Mouse (Mus musculus) left cerebral cortex, adult 18-20 months (tissue): ENCODE results near the gene Vangl1. TPM values are rescaled to one million over a fixed set of nuclear protein-coding genes. Genes with fewer than 3 reads are reported as not detected.
"Not testable (repeated sequence)": the region's sequence is repeated elsewhere in the genome, so short reads cannot be mapped to it uniquely, and the experiment has no call there.

Experiments used
- DNase-seq, 2 experiments: peaks; one replicate each; pipeline ENCODE4 v3.0.0; 2021 to 2022; ENCODE audit warnings: low spot score in 2 of 2, mixed read lengths in 1 of 2
- total RNA-seq, 2 experiments: library from RNA; stranded (reverse); gene quantifications; 2 replicates each; pipeline ENCODE4 v1.2.3; 2021

Vangl1 gene
- total RNA-seq, 2 experiments from 2014 or later, result 4.3 to 5.1 TPM

DNA sequence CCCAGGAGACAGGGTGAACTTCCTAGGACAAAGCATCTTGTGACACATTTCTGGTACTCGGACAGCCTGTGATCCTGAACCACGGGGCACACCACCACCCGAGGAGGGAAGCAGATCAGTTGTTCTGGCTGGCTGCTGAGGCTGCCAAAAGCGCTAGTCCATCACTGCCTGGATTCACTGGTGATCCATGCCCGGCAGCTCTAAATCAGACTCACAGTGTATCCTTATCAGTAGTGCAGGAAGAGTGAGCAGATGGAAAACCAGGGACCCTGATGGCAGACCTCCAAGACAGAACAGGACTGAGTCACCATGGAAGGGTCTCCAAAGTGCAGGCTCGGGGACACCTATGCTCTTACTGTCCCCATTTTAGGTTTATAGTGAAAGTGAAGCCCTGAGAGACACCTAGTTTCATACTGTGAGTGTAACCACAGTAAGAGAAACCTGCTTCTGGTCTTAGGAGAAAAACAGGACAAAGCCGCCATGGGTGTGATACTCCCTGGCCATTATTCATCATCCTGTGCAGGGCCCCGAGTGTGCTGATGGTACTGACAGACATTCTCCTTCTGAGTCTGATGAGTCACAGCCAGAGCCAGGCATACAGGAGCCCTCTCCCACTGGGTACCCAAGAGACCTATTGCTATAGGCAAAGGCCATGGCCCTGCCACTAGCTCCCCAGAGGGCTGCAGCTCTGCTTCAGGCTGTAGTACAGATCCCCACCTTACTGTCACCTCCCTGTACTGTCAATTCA is 30.2 kb downstream of the Vangl1 start:
- no peak for DNase-seq

DNA sequence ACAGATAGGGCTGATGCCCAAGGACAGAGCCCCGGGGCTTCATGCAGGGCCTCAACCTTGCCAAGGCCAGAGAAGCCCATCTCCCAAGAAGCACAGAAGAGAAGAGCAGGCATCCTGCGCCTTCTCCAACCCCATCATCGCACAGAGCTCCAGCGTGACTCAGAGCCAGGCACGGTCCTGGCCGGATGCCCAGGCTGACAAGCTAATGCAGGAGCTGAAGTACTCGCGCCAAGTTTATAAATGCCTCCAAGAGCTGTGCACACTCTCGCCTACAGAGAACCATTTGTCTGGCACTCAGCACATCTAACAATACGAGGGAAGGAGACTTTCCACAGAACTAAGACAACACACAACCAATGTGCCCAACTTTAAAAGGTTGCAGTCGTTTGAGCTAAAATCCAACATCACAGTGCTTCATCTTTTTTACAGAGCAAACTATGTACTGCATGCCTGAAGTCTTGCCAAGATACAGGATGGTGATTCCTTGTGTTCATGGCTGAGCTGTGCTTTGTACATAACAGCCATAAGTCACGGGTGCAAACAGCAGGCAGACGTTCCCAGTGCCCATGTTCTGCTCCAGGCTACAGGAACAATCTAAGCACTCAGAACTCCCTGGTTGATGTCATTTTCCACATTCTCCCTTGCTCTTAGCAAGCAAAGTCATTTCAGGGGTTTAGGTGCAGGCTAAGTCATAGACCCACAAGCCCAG is 35.1 kb downstream of the Vangl1 start:
- DNase-seq, result peak; percentile 96

DNA sequence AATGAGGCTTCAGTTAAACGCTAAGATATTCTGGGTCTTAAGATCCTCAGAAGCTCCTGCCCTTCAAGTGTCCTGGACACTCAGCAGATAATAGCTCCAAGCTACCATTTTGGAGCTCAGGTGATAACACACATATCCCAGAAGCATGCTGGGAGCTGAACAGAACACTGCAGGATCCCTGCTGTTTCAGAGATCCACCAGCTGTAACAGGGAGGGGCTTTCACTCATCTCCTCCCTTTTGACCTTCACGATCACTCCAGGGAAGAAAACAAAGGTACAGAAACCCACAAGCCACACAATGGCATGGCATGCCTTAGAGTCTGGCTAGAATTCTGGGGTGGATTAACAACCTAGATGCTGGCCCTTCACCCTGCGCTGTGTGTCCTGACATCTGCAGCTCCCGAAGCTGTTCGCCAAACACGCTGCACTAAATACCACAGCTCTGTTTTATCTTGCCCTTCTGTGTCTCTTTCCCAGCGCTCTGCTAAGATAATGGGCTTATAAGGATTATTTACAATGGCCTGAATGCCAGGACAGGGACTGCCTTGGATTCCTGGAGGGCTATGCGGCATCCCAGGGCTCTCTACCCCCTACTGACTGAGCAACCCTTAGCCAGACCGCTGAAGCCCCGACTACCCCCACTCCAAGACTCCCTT is 36.8 kb downstream of the Vangl1 start:
- no peak for DNase-seq

DNA sequence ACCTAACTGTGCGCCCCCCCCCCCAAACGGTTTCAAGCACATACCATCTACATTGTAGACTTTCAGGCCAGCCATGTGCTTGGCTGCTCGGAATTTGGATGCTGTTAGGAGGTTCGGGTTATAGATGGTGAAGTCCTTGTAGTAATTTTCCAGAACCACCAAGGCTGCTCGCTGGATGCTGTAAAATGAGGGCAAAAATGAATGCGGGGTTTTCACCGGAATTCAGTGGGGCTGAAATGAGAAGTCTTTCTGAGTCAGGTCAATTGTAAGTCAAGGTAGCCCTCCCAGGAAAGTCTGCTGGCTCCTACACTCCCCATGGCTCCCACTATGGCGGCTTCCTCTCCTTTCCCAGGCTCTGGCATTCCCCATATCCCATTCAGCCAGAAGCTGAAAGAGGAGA is 37.7 kb downstream of the Vangl1 start:
- DNase-seq, result no peak

DNA sequence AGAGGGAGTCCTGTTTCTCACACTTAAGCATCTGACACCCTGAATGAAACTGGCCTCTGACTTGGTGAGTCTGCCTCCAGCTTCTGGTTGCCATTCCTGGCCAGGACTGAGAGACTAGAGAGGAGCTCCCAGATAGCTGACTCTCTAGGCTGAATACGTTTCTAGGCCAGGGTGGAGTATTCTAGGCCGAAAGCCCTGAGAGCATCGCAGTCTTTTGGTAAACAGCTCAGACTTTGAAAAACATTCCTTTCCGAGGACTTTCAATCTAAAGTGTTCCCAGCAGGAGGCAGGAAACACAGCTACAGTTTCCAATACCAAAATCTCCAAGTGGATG is 38.2 kb downstream of the Vangl1 start:
- no peak for DNase-seq

DNA sequence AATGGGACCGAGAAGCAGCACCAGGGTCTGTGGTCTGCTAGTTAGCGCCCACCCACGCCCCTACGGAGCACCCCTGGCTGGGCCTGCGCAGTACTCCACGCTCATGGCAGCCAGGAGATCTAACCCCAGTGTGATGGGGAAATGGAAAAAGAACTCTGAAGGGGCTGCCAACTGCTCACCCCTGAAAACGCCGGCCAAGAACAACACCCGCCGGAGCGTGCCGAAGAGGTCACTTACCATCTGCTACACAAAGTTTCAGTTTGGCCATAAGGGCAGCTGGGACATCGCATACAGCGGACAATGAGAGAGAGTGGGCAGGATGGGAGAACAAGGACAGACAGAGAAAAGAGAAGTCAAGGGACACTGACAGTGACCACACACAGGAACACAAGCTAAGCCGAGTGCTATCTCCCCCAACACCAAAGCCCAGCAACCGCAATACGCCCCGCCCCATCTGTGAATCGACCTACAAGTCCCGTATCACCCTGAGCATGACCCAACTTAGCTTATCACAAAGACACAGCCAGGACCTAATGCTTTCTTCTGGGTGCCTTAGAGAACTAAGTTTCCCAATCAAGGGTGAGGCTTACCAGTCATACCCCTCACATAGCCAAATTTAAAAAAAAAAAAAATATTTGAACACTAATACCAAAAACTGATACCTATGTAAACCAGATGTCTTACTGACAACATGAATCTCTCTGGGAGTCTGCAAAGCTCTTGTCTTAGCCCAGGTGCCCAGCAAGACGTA is 38.8 kb downstream of the Vangl1 start:
- DNase-seq, result no peak

DNA sequence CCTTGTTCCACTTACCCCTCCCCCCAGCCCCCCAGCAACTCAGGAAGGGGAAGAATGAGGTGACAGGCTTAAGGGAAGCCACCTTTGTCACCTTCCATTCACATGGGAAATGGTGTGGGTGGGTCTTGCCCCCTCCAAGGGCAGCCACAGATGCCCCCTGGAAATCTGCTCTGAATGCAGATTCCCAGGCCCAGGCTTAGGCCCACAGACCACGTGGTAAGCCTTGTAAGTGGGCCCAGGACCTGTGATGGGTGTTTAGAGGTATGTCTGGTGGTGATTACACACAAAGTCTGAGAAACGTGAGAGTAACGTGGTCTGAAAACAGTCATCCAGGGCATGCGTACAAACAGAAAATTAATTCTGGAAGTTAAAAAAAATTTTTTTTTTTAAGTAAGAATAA is 39.6 kb downstream of the Vangl1 start:
- DNase-seq, result no peak

DNA sequence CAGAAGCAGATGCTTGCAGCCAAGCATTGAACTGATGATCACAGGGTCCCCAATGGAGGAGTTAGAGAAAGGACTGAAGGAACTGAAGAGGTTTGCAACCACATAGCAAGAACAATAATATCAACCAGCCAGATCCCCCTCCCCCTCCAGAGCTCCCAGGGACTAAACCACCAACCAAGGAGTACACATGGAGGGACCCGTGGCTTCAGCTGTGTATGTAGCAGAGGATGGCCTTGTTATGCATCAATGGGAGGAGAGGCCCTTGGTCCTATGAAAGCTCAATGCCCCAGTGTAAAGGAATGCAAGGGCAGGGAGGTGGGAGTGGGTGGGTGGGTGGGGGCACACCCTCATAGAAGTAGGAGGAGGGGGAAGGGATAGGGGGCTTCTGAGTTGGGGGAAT is 40.6 kb downstream of the Vangl1 start:
- DNase-seq, result not testable (repeated sequence)

DNA sequence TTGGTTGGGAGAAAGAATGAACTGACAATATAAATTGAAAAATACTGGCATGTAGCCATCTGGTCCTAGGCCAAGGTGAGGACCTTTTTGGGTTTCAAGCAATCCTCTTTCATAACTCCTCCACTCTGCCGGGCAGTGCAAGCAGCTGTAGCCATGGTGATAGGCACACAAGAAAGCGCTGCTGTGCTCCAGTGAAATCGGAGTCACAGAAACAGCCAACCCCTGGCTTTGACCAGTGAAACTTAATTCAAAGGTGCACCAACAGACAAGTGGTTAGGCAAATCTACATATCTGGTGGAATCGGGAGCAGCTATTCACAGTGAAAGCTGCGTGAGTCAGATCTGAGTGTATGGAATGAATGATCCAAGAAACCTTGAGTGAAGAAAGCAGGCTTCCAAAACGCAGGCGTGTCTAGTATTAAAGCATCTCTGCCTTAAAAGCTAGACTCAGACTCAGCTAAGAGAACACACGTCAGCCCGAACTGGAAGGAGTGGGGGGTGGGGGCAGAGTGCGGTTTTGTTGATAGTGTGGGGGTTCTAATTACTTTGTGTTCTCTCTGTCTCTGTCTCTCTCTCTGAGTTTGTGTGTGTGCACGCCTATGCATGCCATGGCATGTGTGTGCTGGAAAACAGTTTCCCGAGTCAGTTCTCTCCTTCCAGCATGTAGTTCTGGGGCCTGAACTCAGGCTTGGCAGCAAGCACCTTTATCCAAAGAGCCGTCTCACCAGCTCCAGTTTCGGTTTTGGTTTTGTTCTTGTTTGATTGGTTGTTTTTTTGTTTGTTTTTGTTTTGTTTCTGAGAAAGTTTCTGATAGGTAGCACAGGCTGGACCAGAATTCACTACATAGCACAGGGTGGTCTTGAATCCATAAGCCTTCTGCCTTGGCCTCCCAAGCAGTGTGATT is 44.8 kb downstream of the Vangl1 start:
- no peak for DNase-seq

DNA sequence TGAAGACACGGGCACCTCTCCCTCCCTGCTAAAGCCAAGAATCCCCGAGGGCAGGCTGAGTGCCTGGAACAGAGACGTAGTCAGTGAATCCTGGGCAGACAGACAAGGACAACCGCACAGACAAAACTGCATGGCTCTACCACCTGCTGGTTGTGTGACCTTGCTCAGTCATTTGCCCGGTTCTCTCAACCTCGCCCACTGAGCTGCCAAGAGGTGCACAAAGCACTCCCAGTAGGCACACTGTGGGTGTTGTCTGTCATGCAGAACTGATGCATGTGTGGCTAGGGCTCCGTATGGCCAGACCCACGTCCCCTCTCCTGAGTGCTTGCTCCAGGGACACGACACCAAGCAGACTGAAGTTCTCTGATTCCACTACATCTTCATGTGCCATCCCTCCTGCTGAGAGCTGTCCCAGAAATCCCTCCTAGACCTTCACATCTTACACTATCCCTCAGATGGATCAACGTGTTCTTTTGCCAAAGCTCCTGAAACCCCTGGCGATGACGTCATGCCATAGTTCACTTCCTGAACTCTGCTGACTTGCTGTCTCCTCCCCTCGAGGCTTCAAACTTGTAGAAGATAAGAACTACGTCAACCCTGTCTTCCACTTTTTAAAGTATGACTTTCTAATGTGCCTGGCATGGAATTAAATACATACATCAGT is 45.6 kb downstream of the Vangl1 start:
- DNase-seq, result no peak

DNA sequence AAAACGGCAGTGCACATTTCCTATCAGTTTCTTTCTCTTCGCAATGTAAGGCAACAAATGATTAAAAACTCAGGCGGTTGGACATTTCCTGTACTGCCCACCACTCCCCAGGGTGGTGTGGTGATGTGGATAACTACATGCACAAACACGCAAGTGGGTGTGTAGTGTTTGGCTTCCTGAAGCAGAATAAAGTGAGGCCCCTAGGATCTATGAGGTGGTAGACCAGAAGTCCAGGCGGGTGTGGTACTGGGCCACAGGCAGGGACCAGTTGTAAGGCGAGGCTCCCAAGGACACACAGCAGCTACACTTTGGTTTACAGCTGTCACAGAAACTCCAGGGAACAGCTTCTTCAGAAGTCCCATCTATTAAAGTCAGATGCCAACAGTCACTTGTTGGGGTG is 46.8 kb downstream of the Vangl1 start:
- no peak for DNase-seq

DNA sequence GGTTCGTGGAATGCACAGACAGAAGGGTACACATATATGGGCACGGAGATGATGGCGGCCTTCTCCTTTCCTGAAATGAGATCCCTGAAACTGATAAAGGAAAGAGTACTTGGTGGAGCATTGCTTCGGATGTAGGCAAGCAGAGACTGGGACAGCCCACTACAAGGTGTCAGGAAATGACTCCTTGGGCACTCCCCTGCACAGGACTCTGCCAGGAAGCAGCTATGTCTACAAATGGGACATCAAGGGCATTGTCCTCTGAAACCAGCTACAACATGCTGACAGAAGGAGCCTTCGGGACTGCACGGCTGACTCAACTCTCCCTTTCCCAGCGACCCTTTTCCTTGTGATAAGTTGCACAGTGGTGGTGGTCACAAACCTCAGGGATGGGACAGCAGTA is 47.8 kb downstream of the Vangl1 start:
- no peak for DNase-seq

DNA sequence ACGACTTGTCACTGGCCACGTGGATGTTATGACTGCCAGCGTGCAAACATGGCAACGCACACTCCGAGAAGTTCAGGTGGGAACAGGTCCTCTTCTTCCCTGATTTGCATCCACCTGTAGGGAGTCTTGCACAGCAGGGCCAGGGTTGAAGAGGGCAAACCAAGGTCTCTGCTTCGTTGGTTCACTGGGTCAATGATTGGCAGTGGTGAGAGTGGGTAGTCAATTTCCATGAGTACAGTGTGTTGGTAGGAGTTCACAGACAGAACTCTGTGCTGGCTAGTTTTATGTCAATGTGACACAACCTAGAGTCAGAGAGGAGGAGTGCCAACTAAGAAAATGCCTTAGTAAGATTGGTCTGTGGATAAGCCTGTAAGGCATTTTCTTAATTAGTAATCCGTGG is 50.4 kb downstream of the Vangl1 start:
- no peak for DNase-seq

DNA sequence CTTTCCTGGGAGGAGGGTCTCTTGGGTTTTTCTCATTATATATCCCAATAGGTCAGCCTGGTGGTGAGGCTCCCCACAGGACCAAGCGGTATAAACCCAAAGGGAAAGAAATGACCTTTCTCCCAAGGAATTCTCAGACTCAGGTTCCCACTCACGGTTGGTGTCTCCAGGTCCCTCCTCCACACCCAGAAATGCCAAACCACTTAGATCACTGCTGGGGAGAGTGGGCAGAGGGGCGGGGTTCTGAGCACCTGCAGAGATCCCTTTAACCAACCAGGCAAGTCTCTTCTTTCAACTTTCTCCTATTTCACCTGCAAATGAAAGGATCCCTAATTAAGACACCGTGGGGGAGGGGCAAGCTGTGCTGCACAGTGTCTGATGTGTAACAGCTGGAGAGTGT is 51.6 kb downstream of the Vangl1 start:
- DNase-seq, result no peak

DNA sequence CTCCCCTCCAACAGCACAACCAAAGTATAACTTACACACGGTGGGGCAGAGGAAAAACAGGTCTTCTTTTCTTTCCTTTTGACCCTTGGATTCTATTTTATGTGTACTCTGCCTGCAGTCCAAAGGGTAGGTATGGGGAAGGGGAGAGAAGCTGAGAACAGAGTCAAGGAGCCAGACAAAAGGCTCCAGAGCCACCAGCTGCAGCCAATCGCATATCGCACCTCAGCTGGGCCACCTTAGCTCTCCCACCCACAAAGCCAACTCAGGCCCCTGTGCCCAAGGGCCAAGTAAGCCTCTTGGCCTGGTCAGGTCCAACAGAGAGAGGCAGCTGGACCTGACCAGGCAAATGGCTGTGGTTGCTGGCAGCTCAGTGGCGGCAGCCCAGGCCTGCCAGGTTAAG is 52.0 kb downstream of the Vangl1 start:
- no peak for DNase-seq

DNA sequence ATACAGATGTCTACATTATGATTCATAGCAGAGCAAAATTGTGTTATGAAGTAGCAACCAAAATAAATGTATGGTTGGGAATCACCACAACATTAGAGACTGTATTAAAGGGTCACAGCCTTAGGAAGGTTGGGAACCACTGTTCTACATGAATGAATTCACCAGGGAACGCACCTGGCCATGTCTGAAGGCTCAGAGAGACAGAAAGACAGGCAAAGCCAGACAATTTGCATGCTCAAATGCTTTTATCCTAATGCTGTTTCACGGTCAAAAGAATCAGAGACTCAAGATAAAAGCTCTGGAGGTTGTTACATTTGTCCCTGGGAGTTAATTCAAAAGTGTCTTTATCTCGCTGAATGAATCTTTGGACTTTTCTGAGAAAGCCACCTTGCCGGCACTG is 52.6 kb downstream of the Vangl1 start:
- no peak for DNase-seq

DNA sequence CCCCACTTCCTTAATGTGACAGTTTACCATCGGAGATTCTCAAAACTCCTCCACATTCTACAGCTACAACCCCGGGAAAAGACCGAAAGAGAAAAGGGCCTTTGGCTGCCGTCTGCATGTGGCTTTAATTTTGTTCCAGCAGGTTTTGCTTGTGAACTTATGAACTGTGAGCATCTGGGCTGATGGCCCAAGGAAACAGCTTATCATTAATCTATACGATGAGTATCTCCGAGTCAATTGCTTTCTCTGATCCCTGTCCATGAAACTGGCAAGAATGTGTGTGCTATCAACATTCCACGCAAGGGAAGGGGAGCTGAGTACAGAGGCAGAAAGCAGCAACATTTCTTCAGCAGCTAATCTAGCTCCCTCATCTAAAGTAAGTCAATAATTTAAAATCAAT is 54.6 kb downstream of the Vangl1 start:
- no peak for DNase-seq

DNA sequence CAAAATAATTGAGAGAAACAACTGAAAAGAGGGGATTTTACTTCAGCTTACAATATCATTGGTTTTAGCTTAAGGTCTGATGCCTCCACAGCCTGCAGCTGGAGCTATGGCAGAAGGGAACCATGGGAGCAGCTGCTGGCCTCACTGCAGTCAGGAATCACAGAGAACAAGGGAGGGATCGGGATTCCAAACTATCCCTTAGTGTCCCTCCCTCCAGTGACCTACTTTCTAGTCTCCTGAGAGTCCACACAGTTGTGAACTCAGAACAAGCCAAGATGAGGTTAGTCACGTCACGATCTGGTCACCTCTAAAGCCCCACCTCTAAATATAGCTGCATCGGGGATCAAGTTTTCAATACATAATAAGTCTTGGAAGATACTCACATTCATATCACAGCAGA is 57.3 kb downstream of the Vangl1 start:
- no peak for DNase-seq

DNA sequence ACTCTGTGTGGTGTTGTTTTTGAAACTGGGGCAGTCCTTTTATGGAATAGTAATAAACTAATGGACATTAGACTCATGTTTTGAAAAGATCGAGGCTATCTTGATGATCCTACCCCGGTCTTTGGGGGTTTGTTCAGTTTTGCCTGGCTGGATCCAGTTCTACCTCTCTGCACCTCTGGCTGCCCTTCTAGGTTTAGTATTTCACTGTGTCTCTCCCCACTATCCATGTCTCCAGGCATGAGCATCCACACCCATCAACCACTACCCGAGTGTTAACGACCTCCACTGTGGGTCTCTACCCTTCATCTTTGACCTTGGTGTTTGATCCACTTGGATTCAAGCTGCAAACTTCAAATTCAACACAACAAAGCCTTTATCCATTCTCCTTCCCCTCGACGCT is 58.1 kb downstream of the Vangl1 start:
- DNase-seq, result no peak

DNA sequence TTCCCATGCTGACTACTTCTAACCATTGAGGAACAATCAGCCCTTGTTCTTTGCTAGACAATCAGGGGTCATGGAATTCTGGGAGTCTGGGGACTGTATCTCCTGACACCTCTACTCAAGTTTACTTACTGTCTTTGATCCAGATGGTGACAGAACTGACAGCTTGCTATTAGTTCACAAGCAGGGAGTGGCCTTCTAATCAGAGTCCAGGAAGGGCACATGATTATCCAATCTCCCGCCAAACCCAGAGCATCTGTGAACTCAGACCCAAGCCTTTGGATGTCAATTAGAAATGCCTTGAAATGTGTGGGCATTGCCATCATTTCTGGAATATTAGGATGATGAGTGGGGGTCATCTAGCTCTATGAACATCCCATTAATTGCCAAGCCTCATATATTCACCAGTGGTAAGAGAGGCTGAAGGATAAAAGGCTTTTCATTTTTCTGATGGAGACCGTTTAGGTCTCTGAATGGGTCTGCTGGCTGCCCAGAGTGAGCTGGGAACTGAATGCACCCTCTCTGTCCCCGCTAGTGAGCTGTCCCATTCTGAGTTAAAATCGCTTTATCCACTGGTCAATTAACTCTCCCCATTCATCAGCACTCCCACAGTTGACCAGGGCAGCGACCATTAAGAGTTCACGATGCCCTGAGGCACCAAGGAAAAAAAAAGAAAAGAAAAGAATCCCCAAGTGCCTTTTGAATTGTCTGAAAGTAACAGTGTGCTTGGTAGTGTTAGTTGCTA is 58.7 kb downstream of the Vangl1 start:
- DNase-seq, result no peak
